Mouse (Mus musculus): ENCODE results near the gene Krt76.

- TF ChIP-seq CTCF (IDR thresholded peaks at IDR 0.05; ENCODE audit: extremely low read depth, insufficient read depth, insufficient read length, insufficient replicate concordance) (no peak), POLR2A (IDR thresholded peaks at IDR 0.05; ENCODE audit: low read depth, low read length) (no peak)
Measured at GRCm38 (mm10) chr15:101869431-101869830, 23.3 kb downstream of the Krt76 start, which contains the start of gene Krt77.
